Mouse (Mus musculus) left cerebral cortex, postnatal 4 days (tissue): Measurements from ENCODE around the gene Senp3. TPM values are rescaled to one million over a fixed set of nuclear protein-coding genes. Genes with fewer than 3 reads are reported as not detected.
A peak's percentile ranks its signal among the peaks of the same experiment; 100 is the strongest.

Experiments
- DNase-seq: peaks from one replicate; pipeline ENCODE4 v3.0.0-alpha.2; 2022
- intact Hi-C: fragments of 180-260 bp; cut with DNase I; formaldehyde crosslinking; loops from one replicate; pipeline ENCODE4 v1.15.1; 2025
- total RNA-seq, 2 experiments: library from RNA; stranded (reverse); gene quantifications; 2 replicates each; pipeline ENCODE4 v1.2.3; 2021

Senp3 gene
- total RNA-seq, 2 experiments from 2014 or later: 117 to 129 TPM

DNA sequence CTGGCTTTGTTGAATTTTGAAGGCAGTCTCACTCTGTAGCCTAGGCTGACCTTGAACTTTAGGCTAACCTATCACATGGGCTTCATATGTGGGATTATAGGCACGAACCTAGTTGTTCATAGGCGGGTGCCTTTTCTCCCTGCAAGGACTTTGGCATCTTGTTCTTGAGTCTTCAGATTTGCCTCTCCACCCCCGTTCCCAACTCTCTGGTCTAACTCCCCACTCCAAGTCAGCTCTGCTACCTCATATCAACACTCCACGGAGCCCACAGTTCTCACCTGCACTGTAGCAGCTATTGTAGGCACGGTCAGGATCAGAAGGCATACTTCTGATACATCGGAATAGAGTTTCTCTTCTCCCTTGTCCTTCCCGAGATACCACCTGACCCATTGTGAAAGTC, 1.7 kb upstream of the Senp3 start:
- intact Hi-C loops: loop anchor here (5.0 kb wide), 1 partner anchor 74 kb away; the partner anchor contains the start of gene Polr2a
- DNase-seq: no peak

DNA sequence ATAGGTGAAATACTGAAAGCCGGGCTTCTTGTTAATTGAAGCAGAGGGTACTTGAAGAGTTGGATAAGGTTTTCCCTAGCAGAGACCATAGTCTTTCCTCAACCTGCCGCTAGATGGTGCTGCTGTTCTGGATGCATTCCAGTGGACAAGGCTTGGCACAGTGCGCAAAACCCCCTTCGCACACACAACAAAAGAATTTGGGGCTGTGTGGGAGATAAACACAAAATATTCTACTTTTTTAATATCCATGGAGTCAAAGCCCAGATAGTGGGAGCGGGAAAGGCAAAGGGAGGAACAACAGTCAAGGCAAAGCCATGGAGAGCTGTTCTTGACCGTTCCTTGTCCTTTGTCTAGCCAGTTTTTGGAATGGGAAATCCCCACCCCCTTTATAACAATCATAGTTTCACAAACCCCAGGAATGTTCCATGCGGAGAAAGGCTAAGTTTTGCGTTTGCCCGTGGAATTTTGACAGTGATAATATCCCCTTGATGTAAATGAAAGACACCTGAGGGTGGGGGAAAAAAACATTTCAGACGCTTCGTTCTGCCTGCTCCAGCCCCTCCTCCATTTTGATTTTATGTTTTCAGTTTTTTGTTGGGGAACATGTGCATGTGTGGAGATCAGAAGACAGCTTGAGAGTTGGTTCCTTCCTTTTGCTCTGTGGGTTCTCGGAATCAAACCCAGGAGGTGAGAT, 1.1 kb upstream of the Senp3 start:
- DNase-seq: peak; percentile 93
- intact Hi-C loops: loop anchor here (5.0 kb wide), 1 partner anchor 74 kb away; the partner anchor contains the start of gene Polr2a

- DNase-seq: peak; percentile 31
- intact Hi-C loops: loop anchor here (5.0 kb wide), 1 partner anchor 75 kb away; the partner anchor contains the start of gene Polr2a
Observed at GRCm38 (mm10) chr11:69682209-69682839, 440 bp upstream of the Senp3 start.

- intact Hi-C loops: loop anchor here (5.0 kb wide), 1 partner anchor 77 kb away; the partner anchor contains the start of gene Polr2a
- DNase-seq: no peak
Observed at GRCm38 (mm10) chr11:69680136-69680855, 1.6 kb downstream of the Senp3 start.

DNA sequence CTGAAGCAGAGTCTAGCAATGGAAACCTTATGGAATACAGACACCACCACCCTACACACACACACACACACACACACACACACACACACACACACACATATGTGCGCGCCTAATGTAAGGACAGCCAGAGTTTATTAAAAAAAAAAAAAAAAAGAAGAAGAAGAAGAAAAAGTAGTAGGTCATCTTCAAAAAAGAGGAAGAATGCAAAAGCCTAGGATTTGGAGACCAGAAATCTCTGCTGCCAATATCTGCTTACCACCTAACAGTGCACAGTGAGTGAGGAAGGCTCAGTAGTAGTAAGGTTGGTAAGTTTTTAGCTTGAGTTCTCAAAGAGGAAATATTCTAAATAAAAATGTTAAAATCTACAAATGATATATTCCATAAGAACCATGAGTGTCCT, 2.7 kb downstream of the Senp3 start:
- intact Hi-C loops: no loop called here
- no peak for DNase-seq

- intact Hi-C loops: no loop called here
- peak; percentile 100 for DNase-seq
Observed at GRCm38 (mm10) chr11:69672211-69672706, 9.6 kb downstream of the Senp3 start, which contains the start of gene Eif4a1. Gene Eif4a1 (minus strand): TSS chr11:69672423.

GRCm38 (mm10) chr11:69671726-69672124, 10.2 kb downstream of the Senp3 start:
- intact Hi-C loops: no loop called here
- DNase-seq: no peak

- intact Hi-C loops: no loop called here
- peak; percentile 97 for DNase-seq
Observed at GRCm38 (mm10) chr11:69670786-69671725, 10.8 kb downstream of the Senp3 start.

DNA sequence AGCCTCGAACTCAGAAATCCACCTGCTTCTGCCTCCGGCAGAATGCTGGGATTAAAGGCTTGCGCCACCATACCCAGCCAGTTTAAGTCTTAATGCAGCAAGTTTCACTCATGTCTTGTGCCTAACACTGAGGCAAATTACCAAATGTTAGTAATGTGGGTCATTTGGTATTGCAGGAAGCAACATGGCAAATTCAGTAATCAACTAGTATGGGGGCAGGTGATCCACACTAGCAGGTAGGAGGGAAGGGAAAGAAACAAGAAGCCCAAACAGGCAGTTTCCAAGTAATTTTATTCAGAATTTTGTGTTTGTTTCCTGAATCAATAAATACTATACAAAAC, 15.2 kb downstream of the Senp3 start:
- DNase-seq: no peak
- intact Hi-C loops: no loop called here

DNA sequence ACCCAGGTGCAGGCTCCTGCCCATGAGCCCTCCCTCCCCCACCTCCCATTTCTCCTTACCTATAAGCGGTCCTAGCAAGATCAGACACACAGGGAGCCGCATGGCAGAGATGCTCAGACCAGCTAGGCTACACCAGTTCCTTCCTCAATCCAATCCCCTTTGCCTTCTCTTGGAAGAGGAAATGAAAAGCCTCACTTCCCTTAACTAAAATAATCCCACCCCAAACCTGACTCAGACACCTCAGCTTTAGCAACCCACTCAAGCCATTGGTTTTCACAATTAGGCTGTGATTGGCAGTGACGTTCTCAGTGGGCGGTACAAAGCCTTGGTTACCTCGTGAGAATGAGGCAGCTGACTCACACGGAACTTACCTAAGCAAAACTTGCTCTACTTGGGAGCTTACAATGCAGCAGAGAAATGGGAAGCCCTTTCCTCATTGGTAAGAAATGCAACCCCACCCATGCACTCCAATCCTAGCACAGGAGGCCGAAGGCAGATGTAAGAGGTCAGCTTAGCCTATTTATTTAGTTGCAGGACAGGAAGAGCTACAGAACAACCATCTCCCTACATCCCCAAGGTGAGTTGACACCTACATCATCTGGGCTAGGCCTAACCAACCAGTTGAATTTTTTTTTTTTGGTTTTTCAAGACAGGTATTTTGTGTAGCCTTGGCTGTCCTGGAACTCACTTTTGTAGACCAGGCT, 15.8 kb downstream of the Senp3 start, which contains the start of gene Cd68:
Cd68 (minus strand) TSS at position 193 of the 704 bp plus-strand sequence.
- DNase-seq: no peak
- intact Hi-C loops: no loop called here

DNA sequence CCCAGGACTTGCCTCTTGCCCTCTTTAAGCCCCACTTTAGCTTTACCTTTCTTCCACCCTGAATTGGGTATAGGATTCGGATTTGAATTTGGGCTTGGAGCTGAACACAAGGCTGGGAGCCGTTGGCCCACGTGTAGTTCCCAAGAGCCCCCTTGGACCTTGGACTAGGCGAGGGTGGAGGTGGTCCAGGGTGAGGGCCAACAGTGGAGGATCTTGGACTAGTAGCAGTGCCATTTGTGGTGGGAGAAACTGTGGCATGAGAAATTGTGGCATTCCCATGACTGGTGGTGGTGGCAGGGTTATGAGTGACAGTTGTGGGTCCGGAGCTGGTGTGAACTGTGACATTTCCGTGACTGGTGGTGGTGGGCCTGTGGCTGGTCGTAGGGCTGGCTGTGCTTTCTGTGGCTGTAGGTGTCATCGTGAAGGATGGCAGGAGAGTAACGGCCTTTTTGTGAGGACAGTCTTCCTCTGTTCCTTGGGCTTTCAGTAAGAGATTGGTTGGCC, 16.4 kb downstream of the Senp3 start:
- no peak for DNase-seq
- intact Hi-C loops: no loop called here

- intact Hi-C loops: no loop called here
- no peak for DNase-seq
Observed at GRCm38 (mm10) chr11:69664841-69665240, 17.0 kb downstream of the Senp3 start.

DNA sequence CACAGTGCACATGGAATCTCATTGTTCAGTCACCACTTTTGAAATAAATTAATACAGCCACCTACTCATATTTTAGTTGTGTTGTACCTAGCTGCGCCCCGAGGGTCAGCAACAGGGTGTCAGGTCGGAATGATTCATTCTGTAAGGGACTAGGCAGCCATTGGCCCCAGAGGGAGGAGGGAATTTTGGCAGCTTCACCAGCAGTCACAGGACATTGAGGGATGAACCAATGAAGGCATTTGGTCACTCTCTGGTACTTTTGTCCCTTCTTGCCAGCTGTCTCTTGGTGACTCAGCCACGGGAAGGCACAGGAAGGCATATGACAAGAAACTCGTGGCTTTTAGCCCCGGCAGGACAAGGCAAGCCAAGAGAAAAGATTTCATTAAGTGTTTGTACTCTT, 18.1 kb downstream of the Senp3 start:
- no peak for DNase-seq
- intact Hi-C loops: no loop called here

DNA sequence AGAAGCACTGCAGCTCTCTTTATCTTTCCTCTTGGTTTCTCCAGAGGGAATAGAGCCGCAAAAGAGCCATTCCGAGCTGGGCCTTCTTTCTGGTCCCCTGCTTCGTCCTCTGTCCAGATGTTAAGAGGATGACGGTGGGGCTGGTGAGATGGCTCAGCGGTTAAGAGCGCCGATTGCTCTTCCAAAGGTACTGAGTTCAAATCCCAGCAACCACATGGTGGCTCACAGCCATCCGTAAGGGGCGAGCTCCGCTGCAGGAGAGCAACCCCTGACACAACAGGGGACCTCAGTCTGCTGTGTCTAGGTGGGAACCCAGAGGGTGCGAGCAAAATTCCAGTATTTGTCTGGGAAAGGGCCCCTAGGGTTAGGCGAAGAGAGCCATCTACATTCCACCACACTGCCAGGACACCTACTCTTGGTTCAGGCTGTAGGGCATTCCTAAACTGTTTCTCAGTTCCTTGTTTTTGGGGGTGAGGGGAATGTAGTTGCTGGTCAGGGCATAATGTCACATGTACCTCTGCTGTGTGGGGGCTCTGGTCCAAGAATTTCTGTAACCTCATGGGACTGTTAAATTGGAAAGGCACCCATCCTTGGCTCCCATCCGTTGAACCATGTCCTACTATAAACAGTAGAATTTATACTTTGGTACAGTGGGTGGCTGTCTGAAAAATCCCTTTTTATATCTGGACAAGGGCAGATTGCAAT, 18.8 kb downstream of the Senp3 start:
- intact Hi-C loops: no loop called here
- DNase-seq: no peak

GRCm38 (mm10) chr11:69662213-69662966, 19.5 kb downstream of the Senp3 start, which contains the start of gene Mpdu1:
Gene Mpdu1 (minus strand): TSS chr11:69662642.
- peak; percentile 97 for DNase-seq
- intact Hi-C loops: no loop called here

GRCm38 (mm10) chr11:69661221-69661881, 20.5 kb downstream of the Senp3 start:
- intact Hi-C loops: no loop called here
- no peak for DNase-seq

DNA sequence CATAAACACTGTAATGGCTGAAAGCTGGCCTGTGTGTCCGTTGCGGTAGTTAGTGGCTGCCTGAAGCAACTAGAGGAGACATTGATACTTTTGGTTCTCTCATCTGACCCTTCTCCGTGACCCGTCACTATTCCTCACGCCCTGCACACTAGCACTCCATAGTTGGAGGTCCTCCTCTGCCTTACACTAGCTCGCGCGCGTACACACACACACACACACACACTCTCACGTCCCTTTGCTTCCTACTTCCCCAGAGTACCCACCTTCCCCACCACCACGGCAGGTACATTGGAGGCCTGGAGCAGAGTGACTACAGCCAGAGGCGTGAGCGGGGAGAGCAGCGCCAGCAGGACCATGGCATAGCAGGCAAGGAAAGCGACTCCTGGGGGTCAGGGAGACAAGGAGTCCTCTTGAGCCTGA, 24.4 kb downstream of the Senp3 start:
- no peak for DNase-seq
- intact Hi-C loops: no loop called here
